Mouse (Mus musculus): ENCODE data around the gene Slc35f6. TPM values are rescaled to one million over a fixed set of nuclear protein-coding genes. Genes with fewer than 3 reads are reported as not detected.

Slc35f6 gene
- total and polyA plus RNA-seq, 2 experiments from 2014 or later: 24.3 to 48.7 TPM

DNA sequence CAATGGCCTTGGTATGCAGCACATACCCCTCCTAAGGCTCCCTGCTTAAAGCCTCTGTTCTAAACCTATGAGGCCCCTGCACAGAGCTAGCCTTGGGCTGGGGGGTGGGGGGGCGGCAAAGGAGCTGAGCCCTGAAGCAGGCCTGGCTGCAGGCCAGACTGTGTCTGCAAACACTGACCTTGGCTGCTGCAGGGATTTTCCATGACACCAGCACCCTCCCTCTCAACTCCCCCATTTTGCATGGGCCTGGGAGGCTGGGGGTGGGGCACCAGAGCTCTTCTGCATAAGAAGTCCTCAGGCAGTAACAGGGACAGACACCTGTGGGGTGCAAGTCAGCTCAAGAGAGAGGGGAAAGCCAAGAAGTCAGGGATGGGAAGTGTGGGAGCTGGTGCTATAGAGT, 33.5 kb upstream of the Slc35f6 start:
- H3K27ac ChIP-seq (ENCODE audit: low read depth, low read length): no peak overlapping the region
- no peaks in the 10 kb centered on the region for H3K9me3 ChIP-seq (ENCODE audit: low read length)
- WGBS: 13% methylated on average over 1 of the region's 1 CpGs
- no peaks in the 10 kb centered on the region for H3K4me1 ChIP-seq (ENCODE audit: insufficient read depth)
- no peak overlapping the region for H3K9ac ChIP-seq
- H3K4me3 ChIP-seq (ENCODE audit: low read depth, low read length): no peak overlapping the region
- no peaks in the 10 kb centered on the region for H3K27me3 ChIP-seq (ENCODE audit: insufficient read depth, low read length)
- no peaks in the 10 kb centered on the region for H3K36me3 ChIP-seq (ENCODE audit: insufficient read depth)
- no peak for DNase-seq
- TF ChIP-seq CTCF (IDR thresholded peaks at IDR 0.05; ENCODE audit: low read depth): no peak
- no peak overlapping the region for H3K4me2 ChIP-seq (ENCODE audit: low read depth)
- no peak for ATAC-seq

DNA sequence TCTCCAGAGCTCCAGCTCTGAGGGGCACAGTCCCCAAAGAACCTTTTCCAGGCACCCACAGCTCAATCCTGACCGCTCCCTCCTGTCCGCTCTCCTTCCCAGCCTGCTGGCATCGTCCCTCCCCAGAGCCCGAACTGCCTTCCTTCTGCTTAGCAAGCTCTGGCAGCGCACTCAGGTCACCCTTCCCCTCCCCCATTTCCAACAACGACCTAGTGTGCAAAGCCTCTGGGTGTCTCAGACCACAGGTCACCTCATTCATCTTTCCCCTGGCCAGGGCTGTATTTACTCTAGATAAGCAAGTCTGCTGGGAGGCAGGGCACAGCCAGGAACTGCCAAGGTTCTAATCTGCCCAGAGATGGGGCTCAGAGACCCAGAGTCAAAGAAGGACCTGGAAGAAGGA, 32.3 kb upstream of the Slc35f6 start:
- no peaks in the 10 kb centered on the region for H3K4me1 ChIP-seq (ENCODE audit: insufficient read depth)
- no peaks in the 10 kb centered on the region for H3K36me3 ChIP-seq (ENCODE audit: insufficient read depth)
- H3K9me3 ChIP-seq (ENCODE audit: low read length): no peaks in the 10 kb centered on the region
- H3K4me3 ChIP-seq (ENCODE audit: low read depth, low read length): no peak overlapping the region
- no peak overlapping the region for H3K4me2 ChIP-seq (ENCODE audit: low read depth)
- 46% methylated on average over 6 of the region's 6 CpGs for WGBS
- no peaks in the 10 kb centered on the region for H3K27me3 ChIP-seq (ENCODE audit: insufficient read depth, low read length)
- ATAC-seq (no peak), DNase-seq (no peak)
- no peak overlapping the region for H3K27ac ChIP-seq (ENCODE audit: low read depth, low read length)
- H3K9ac ChIP-seq: no peak overlapping the region
- no peak for TF ChIP-seq CTCF (IDR thresholded peaks at IDR 0.05; ENCODE audit: low read depth)

DNA sequence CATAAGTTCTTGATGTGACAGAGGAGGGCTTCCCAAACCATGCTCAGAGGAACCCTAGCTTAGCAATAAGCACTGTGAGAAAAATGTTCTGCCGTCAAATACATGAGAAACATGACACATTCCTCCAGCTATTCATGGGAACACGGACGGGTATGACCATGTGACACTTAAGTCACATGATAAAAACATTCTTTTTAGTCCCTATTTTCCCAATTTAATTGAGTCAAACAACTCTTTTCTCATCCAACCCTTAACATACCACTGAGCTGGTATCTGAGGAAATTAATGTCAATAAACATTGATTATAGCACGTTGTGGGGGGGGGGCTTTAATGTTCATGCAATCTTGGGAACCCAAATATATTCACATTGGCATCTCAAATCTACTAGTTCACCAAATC, 31.9 kb upstream of the Slc35f6 start:
- Histone ChIP-seq H3K27ac (ENCODE audit: low read depth, low read length) (no peak overlapping the region), H3K9ac (no peak overlapping the region), H3K27me3 (ENCODE audit: insufficient read depth, low read length) (peaks cover 3% of the 10 kb centered on the region; the same call in 1 of the 2 replicates), H3K4me1 (ENCODE audit: insufficient read depth) (no peaks in the 10 kb centered on the region), H3K36me3 (ENCODE audit: insufficient read depth) (no peaks in the 10 kb centered on the region), H3K4me2 (ENCODE audit: low read depth) (no peak overlapping the region), H3K9me3 (ENCODE audit: low read length) (no peaks in the 10 kb centered on the region), H3K4me3 (ENCODE audit: low read depth, low read length) (no peak overlapping the region)
- TF ChIP-seq CTCF (IDR thresholded peaks at IDR 0.05; ENCODE audit: low read depth): no peak
- no peak for DNase-seq
- 81% methylated on average over 4 of the region's 4 CpGs for WGBS
- no peak for ATAC-seq

DNA sequence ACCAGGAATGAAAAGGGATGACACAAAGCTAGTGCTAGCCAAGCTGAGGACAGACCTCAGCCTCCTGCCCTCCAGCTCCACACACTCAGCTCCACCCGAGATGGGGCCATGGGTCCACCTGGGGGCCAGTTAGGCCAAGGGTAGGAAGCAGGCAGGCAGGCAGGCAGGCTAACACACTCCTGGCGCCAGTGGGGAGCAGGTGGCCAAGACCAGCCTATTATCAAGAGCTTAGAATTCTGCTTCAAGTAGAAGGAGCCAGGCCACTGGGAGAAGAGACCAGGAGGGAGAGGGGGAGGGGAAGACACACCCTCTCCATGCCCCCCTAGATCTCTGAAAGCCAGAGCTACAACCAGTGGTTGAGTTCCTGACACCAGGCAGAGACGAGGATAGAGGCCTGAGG, 31.1 kb upstream of the Slc35f6 start:
- 32% methylated on average over 3 of the region's 3 CpGs for WGBS
- Histone ChIP-seq H3K9ac (no peak overlapping the region), H3K4me1 (ENCODE audit: insufficient read depth) (no peaks in the 10 kb centered on the region), H3K4me3 (ENCODE audit: low read depth, low read length) (no peak overlapping the region), H3K4me2 (ENCODE audit: low read depth) (no peak overlapping the region), H3K9me3 (ENCODE audit: low read length) (no peaks in the 10 kb centered on the region), H3K36me3 (ENCODE audit: insufficient read depth) (no peaks in the 10 kb centered on the region), H3K27me3 (ENCODE audit: insufficient read depth, low read length) (peaks cover 6% of the 10 kb centered on the region), H3K27ac (ENCODE audit: low read depth, low read length) (no peak overlapping the region)
- ATAC-seq: no peak
- no peak for TF ChIP-seq CTCF (IDR thresholded peaks at IDR 0.05; ENCODE audit: low read depth)
- DNase-seq: no peak

DNA sequence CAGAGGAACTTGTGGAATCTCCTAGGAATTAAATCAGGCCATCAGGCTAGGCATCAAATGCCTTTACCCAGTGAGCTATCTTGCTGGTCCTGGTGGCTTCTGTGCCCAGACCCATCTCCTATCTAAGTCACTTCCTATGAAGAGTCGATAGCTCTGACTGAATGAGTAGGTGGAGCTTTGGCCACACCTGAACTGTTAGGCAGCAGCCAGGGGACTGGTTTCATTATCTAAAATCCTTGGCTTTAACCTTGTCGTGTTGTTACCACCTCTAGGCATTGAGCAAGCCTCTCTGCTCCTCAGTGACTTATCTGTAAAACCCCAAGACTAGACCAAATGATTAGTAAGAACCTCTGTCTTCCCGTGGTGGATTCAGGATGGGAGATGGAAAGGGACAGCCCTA, 30.4 kb upstream of the Slc35f6 start:
- H3K36me3 ChIP-seq (ENCODE audit: insufficient read depth): no peaks in the 10 kb centered on the region
- 35% methylated on average over 3 of the region's 3 CpGs for WGBS
- no peak overlapping the region for H3K4me2 ChIP-seq (ENCODE audit: low read depth)
- H3K4me1 ChIP-seq (ENCODE audit: insufficient read depth): peaks cover 3% of the 10 kb centered on the region; the same call in 1 of the 2 replicates
- no peak overlapping the region for H3K4me3 ChIP-seq (ENCODE audit: low read depth, low read length)
- H3K27me3 ChIP-seq (ENCODE audit: insufficient read depth, low read length): peaks cover 9% of the 10 kb centered on the region
- ATAC-seq (no peak), DNase-seq (no peak)
- no peak overlapping the region for H3K9ac ChIP-seq
- TF ChIP-seq CTCF (IDR thresholded peaks at IDR 0.05; ENCODE audit: low read depth): no peak
- no peaks in the 10 kb centered on the region for H3K9me3 ChIP-seq (ENCODE audit: low read length)
- H3K27ac ChIP-seq (ENCODE audit: low read depth, low read length): no peak overlapping the region

DNA sequence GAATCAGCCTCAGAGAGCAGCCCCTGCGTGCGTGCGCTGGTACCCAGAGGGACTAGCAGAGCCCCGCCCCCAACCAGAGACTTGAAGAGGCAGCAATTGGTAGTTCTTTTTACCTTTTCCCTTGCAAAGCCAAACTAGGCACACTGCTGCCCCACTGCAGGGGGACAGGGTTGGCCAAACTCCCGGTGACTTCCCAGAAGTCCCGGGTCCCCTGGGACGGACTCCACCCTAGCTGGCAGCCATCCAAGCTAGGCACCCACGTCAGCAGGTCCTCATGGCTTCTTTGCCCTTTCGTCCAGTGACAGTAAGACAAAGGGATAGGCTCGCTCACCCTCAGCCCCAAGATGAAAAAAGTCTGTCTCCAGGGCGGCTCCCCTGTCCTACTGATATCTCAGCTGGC, 29.9 kb upstream of the Slc35f6 start:
- H3K27ac ChIP-seq (ENCODE audit: low read depth, low read length): no peak overlapping the region

DNA sequence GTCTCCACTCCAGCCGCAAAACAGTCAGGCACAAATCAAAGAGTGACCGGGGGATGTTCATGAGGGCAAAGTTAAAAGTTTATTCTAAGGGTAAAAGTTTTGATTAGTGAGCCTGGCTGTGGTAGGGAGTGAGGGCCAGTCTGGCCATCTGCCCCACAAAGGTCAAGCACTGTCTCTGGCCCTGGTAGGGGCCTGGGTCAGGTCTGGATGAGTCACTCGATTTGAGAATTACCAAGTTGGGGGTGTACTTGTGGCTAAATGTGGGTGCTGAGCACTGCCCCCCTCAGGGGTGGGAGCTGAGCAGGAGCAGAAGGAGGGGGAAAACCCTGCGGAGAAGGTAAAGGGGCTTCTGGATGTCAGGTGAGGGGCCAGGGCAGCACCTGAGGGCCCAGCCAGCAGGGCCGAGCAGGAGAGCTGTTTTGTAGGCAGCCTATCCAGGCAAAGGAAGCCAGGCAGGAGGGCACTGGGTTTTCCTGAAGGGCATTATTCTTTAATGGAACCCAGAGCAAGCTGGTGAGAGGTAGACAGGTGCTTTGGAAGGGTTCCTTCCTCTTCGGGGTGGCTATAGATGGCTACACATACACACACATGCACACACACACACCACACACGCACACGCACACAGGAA, 29.2 kb upstream of the Slc35f6 start:
- ATAC-seq (no peak), DNase-seq (no peak)
- Histone ChIP-seq H3K4me1 (ENCODE audit: insufficient read depth) (peaks cover 9% of the 10 kb centered on the region; the same call in 1 of the 2 replicates), H3K36me3 (ENCODE audit: insufficient read depth) (no peaks in the 10 kb centered on the region), H3K27me3 (ENCODE audit: insufficient read depth, low read length) (peaks cover 16% of the 10 kb centered on the region), H3K9me3 (ENCODE audit: low read length) (no peaks in the 10 kb centered on the region), H3K9ac (no peak overlapping the region), H3K4me2 (ENCODE audit: low read depth) (no peak overlapping the region), H3K4me3 (ENCODE audit: low read depth, low read length) (no peak overlapping the region), H3K27ac (ENCODE audit: low read depth, low read length) (no peak overlapping the region)
- TF ChIP-seq CTCF (IDR thresholded peaks at IDR 0.05; ENCODE audit: low read depth): no peak
- WGBS: 84% methylated on average over 8 of the region's 8 CpGs

More for the DNA sequence above, 29.9 kb upstream of the Slc35f6 start:
- Histone ChIP-seq H3K4me3 (ENCODE audit: low read depth, low read length) (no peak overlapping the region), H3K4me2 (ENCODE audit: low read depth) (no peak overlapping the region), H3K9ac (no peak overlapping the region), H3K4me1 (ENCODE audit: insufficient read depth) (peaks cover 7% of the 10 kb centered on the region; the same call in 1 of the 2 replicates), H3K9me3 (ENCODE audit: low read length) (no peaks in the 10 kb centered on the region), H3K27me3 (ENCODE audit: insufficient read depth, low read length) (peaks cover 13% of the 10 kb centered on the region), H3K36me3 (ENCODE audit: insufficient read depth) (no peaks in the 10 kb centered on the region)
- DNase-seq (no peak), ATAC-seq (no peak)
- TF ChIP-seq CTCF (IDR thresholded peaks at IDR 0.05; ENCODE audit: low read depth): no peak
- WGBS: 25% methylated on average over 11 of the region's 11 CpGs
